Mouse (Mus musculus) layer of hippocampus, postnatal 14 days (tissue): ENCODE data around the gene Supt4a. TPM values are rescaled to one million over a fixed set of nuclear protein-coding genes. Genes with fewer than 3 reads are reported as not detected.

Source experiments
- DNase-seq, 2 experiments: peaks; one replicate each; pipeline ENCODE4 v3.0.0; 2021 to 2022; ENCODE audit warnings: low spot score in 2 of 2, mixed read lengths in 1 of 2
- total RNA-seq, 2 experiments: library from RNA; stranded (reverse); gene quantifications; 2 replicates each; pipeline ENCODE4 v1.2.3; 2021

Gene Supt4a
- total RNA-seq, 2 experiments from 2014 or later = 60.6 to 63.4 TPM

GRCm38 (mm10) chr11:87750521-87750920 lies 13.2 kb downstream of the Supt4a start:
- no peak for DNase-seq

GRCm38 (mm10) chr11:87751031-87751430 lies 13.7 kb downstream of the Supt4a start:
- DNase-seq = no peak

GRCm38 (mm10) chr11:87751491-87751966 lies 14.2 kb downstream of the Supt4a start:
- no peak for DNase-seq

GRCm38 (mm10) chr11:87752307-87752706 lies 15.0 kb downstream of the Supt4a start:
- DNase-seq = no peak

GRCm38 (mm10) chr11:87753255-87753654 lies 15.9 kb downstream of the Supt4a start:
- no peak for DNase-seq

GRCm38 (mm10) chr11:87753891-87754501 lies 16.6 kb downstream of the Supt4a start:
- no peak for DNase-seq

- DNase-seq = no peak
These were observed 17.3 kb downstream of the Supt4a start for GRCm38 (mm10) chr11:87754603-87755002.

GRCm38 (mm10) chr11:87755360-87756017 lies 18.1 kb downstream of the Supt4a start:
- no peak for DNase-seq

- no peak for DNase-seq
These were observed 19.0 kb downstream of the Supt4a start for GRCm38 (mm10) chr11:87756251-87756820.

- DNase-seq = no peak
These were observed 19.9 kb downstream of the Supt4a start for GRCm38 (mm10) chr11:87757001-87757954.

- DNase-seq = no peak
These were observed 21.0 kb downstream of the Supt4a start for GRCm38 (mm10) chr11:87758161-87758911.

GRCm38 (mm10) chr11:87758957-87759608 lies 21.7 kb downstream of the Supt4a start:
- DNase-seq = no peak

- DNase-seq = no peak
These were observed 22.3 kb downstream of the Supt4a start for GRCm38 (mm10) chr11:87759609-87760005.

- DNase-seq = peak; percentile 73 to 87
These were observed 23.1 kb downstream of the Supt4a start, which contains the start of gene Tspoap1 for GRCm38 (mm10) chr11:87760301-87761081. Gene Tspoap1 (plus strand): TSS chr11:87760541.

GRCm38 (mm10) chr11:87761181-87761721 lies 23.9 kb downstream of the Supt4a start:
- no peak for DNase-seq

GRCm38 (mm10) chr11:87761806-87762701 lies 24.7 kb downstream of the Supt4a start:
- DNase-seq = no peak

- DNase-seq = no peak
These were observed 25.5 kb downstream of the Supt4a start for GRCm38 (mm10) chr11:87762702-87763385.
